Mouse (Mus musculus) hindbrain, embryonic 11.5 days (tissue): ENCODE measurements around the gene Mdc1. TPM values are rescaled to one million over a fixed set of nuclear protein-coding genes. Genes with fewer than 3 reads are reported as not detected.

ENCODE experiments used
- ATAC-seq: fragments of 200-750 bp; cut with Nextera tagmentation; 2 replicates; pipeline ENCODE4 v1.8.0; 2017; ENCODE audit warnings: mild to moderate bottlenecking, moderate TSS enrichment, moderate library complexity; ENCODE audit not compliant: low FRiP score
- DNase-seq: peaks from one replicate; pipeline ENCODE4 v3.0.0-alpha.2; 2015; ENCODE audit warnings: low spot score
- H3K27ac ChIP-seq: fragments of 300-500 bp; sonication (generic); 2 replicates; pipeline ENCODE4 v1.5.1; 2014; ENCODE audit warnings: mild to moderate bottlenecking, low read depth, low read length
- H3K27me3 ChIP-seq: fragments of 300-500 bp; sonication (generic); 2 replicates; pipeline ENCODE4 v1.6.1; 2014; ENCODE audit warnings: mild to moderate bottlenecking, low read length, moderate library complexity, mixed read lengths; ENCODE audit not compliant: control insufficient read depth, insufficient read depth
- H3K36me3 ChIP-seq: fragments of 300-500 bp; sonication (generic); 2 replicates; pipeline ENCODE4 v1.6.1; 2014; ENCODE audit warnings: mild to moderate bottlenecking, low read length, moderate library complexity, mixed read lengths; ENCODE audit not compliant: control insufficient read depth, insufficient read depth
- H3K4me1 ChIP-seq: fragments of 300-500 bp; sonication (generic); replicated peaks from 2 replicates; pipeline ENCODE4 v1.6.1; 2014; ENCODE audit warnings: low read length, mixed read lengths; ENCODE audit not compliant: control insufficient read depth, insufficient read depth
- H3K4me2 ChIP-seq: fragments of 300-500 bp; sonication (generic); replicated peaks from 2 replicates; pipeline ENCODE4 v1.6.1; 2014; ENCODE audit warnings: mild to moderate bottlenecking, low read depth, low read length
- H3K4me3 ChIP-seq: fragments of 300-500 bp; sonication (generic); 2 replicates; pipeline ENCODE4 v1.5.1; 2014; ENCODE audit warnings: low read depth, low read length
- H3K9ac ChIP-seq: fragments of 300-500 bp; sonication (generic); 2 replicates; pipeline ENCODE4 v1.6.1; 2014; ENCODE audit warnings: low read depth, low read length
- H3K9me3 ChIP-seq: fragments of 300-500 bp; sonication (generic); 2 replicates; pipeline ENCODE4 v1.6.1; 2016; ENCODE audit warnings: low read length; ENCODE audit not compliant: control insufficient read depth
- WGBS: fragments of 180-500 bp; shearing (Covaris S2); extraction: QIAGEN DNeasy Blood & Tissue Kit; methylation state at CpG from one replicate; pipeline ENCODE4 v1.1.7; 2014; 5-methylcytosine and 5-hydroxymethylcytosine counted together
- polyA plus RNA-seq: library from polyadenylated mRNA; unstranded; fragments of >200 nt; fragmentation: Nextera tagmentation; extraction: Ambion mirVana; gene quantifications from 2 replicates; pipeline ENCODE4 v1.2.1, GENCODE M21; 2014

Mdc1 gene
- polyA plus RNA-seq, 1 experiment from 2014 or later: 17.3 TPM

GRCm38 (mm10) chr17:35809395-35809794, 31.9 kb upstream of the Mdc1 start:
- WGBS: 91% methylated on average over 11 of the region's 11 CpGs

GRCm38 (mm10) chr17:35810900-35811648, 30.2 kb upstream of the Mdc1 start:
- Histone ChIP-seq H3K4me1 (no peaks in the 10 kb centered on the region), H3K4me3 (no peak overlapping the region), H3K27ac (no peak overlapping the region), H3K9me3 (no peaks in the 10 kb centered on the region), H3K27me3 (no peaks in the 10 kb centered on the region), H3K36me3 (no peaks in the 10 kb centered on the region), H3K9ac (no peak overlapping the region), H3K4me2 (no peak overlapping the region)
- ATAC-seq (no peak), DNase-seq (no peak)
- WGBS: 88% methylated on average over 5 of the region's 5 CpGs

More at GRCm38 (mm10) chr17:35809395-35809794, 31.9 kb upstream of the Mdc1 start:
- H3K9ac ChIP-seq: no peak overlapping the region
- H3K9me3 ChIP-seq: no peaks in the 10 kb centered on the region
- H3K4me3 ChIP-seq: no peak overlapping the region
- H3K27me3 ChIP-seq: no peaks in the 10 kb centered on the region
- no peaks in the 10 kb centered on the region for H3K4me1 ChIP-seq
- ATAC-seq: no peak
- H3K36me3 ChIP-seq: no peaks in the 10 kb centered on the region
- no peak overlapping the region for H3K4me2 ChIP-seq
- H3K27ac ChIP-seq: no peak overlapping the region
- no peak for DNase-seq

- no peaks in the 10 kb centered on the region for H3K36me3 ChIP-seq
- no peaks in the 10 kb centered on the region for H3K4me1 ChIP-seq
- no peak overlapping the region for H3K27ac ChIP-seq
- 71% methylated on average over 5 of the region's 5 CpGs for WGBS
- no peak overlapping the region for H3K4me3 ChIP-seq
- H3K9me3 ChIP-seq: no peaks in the 10 kb centered on the region
- no peaks in the 10 kb centered on the region for H3K27me3 ChIP-seq
- ATAC-seq (no peak), DNase-seq (no peak)
- no peak overlapping the region for H3K9ac ChIP-seq
- H3K4me2 ChIP-seq: no peak overlapping the region
Measured at GRCm38 (mm10) chr17:35812307-35812706, 29.0 kb upstream of the Mdc1 start.

- WGBS: 81% methylated on average over 6 of the region's 6 CpGs
- H3K4me3 ChIP-seq: no peak overlapping the region
Measured at GRCm38 (mm10) chr17:35812736-35813135, 28.6 kb upstream of the Mdc1 start.

GRCm38 (mm10) chr17:35813245-35813647, 28.1 kb upstream of the Mdc1 start:
- Histone ChIP-seq H3K9ac (no peak overlapping the region), H3K27ac (no peak overlapping the region), H3K27me3 (no peaks in the 10 kb centered on the region), H3K4me1 (no peaks in the 10 kb centered on the region), H3K36me3 (no peaks in the 10 kb centered on the region), H3K4me3 (no peak overlapping the region), H3K4me2 (no peak overlapping the region), H3K9me3 (no peaks in the 10 kb centered on the region)
- no peak for ATAC-seq
- DNase-seq: no peak
- WGBS: 74% methylated on average over 7 of the region's 7 CpGs

More at GRCm38 (mm10) chr17:35812736-35813135, 28.6 kb upstream of the Mdc1 start:
- H3K4me2 ChIP-seq: no peak overlapping the region
- no peak for ATAC-seq
- H3K27me3 ChIP-seq: no peaks in the 10 kb centered on the region
- no peaks in the 10 kb centered on the region for H3K36me3 ChIP-seq
- DNase-seq: no peak
- H3K9ac ChIP-seq: no peak overlapping the region
- H3K27ac ChIP-seq: no peak overlapping the region
- no peaks in the 10 kb centered on the region for H3K9me3 ChIP-seq
- H3K4me1 ChIP-seq: no peaks in the 10 kb centered on the region

GRCm38 (mm10) chr17:35813653-35814052, 27.7 kb upstream of the Mdc1 start:
- Histone ChIP-seq H3K27me3 (no peaks in the 10 kb centered on the region), H3K4me2 (no peak overlapping the region), H3K9me3 (no peaks in the 10 kb centered on the region), H3K4me3 (no peak overlapping the region), H3K27ac (no peak overlapping the region), H3K4me1 (no peaks in the 10 kb centered on the region), H3K36me3 (no peaks in the 10 kb centered on the region), H3K9ac (no peak overlapping the region)
- 87% methylated on average over 7 of the region's 7 CpGs for WGBS
- no peak for DNase-seq
- ATAC-seq: no peak

- Histone ChIP-seq H3K27ac (no peak overlapping the region), H3K4me1 (no peaks in the 10 kb centered on the region), H3K4me2 (no peak overlapping the region), H3K9ac (no peak overlapping the region), H3K4me3 (no peak overlapping the region), H3K36me3 (no peaks in the 10 kb centered on the region), H3K9me3 (no peaks in the 10 kb centered on the region), H3K27me3 (peaks cover 5% of the 10 kb centered on the region; the same call in 1 of the 2 replicates)
- no peak for ATAC-seq
- DNase-seq: no peak
- WGBS: 66% methylated on average over 6 of the region's 6 CpGs
Measured at GRCm38 (mm10) chr17:35814678-35815077, 26.6 kb upstream of the Mdc1 start.

- Histone ChIP-seq H3K27ac (no peak overlapping the region), H3K36me3 (no peaks in the 10 kb centered on the region), H3K9me3 (no peaks in the 10 kb centered on the region), H3K4me3 (no peak overlapping the region), H3K9ac (no peak overlapping the region), H3K27me3 (peaks cover 9% of the 10 kb centered on the region; the same call in 1 of the 2 replicates), H3K4me1 (no peaks in the 10 kb centered on the region), H3K4me2 (no peak overlapping the region)
- no peak for DNase-seq
- ATAC-seq: no peak
- 69% methylated on average over 7 of the region's 7 CpGs for WGBS
Measured at GRCm38 (mm10) chr17:35815836-35816235, 25.5 kb upstream of the Mdc1 start.

- no peak overlapping the region for H3K9ac ChIP-seq
- 38% methylated on average over 9 of the region's 14 CpGs for WGBS
- H3K36me3 ChIP-seq: no peaks in the 10 kb centered on the region
- DNase-seq: no peak
- H3K4me1 ChIP-seq: 0 out of 2 replicates have a peak, but pooled peaks cover 3% of the 10 kb centered on the region
- no peaks in the 10 kb centered on the region for H3K9me3 ChIP-seq
- H3K4me3 ChIP-seq: no peak overlapping the region
- no peak overlapping the region for H3K27ac ChIP-seq
- no peak for ATAC-seq
- H3K4me2 ChIP-seq: no peak overlapping the region
- H3K27me3 ChIP-seq: peaks cover 12% of the 10 kb centered on the region; the same call in 1 of the 2 replicates
Measured at GRCm38 (mm10) chr17:35816686-35817085, 24.6 kb upstream of the Mdc1 start.
